Mouse (Mus musculus) heart, embryonic 13.5 days (tissue): ENCODE measurements at regions not wholly inside any gene's neighbourhood (a gene's known extent, or its start where the extent isn't known, plus 50 kb on each side); places are given as distances from the start of the nearest gene placed in this dataset.

Source experiments
- ATAC-seq: fragments of 200-750 bp; cut with Nextera tagmentation; 2 replicates; pipeline ENCODE4 v1.8.0; 2017; ENCODE audit warnings: moderate TSS enrichment; ENCODE audit not compliant: insufficient number of reproducible peaks, low FRiP score, low TSS enrichment; ENCODE audit errors: extremely low read depth
- H3K27ac ChIP-seq: fragments of 300-500 bp; sonication (generic); replicated peaks from 2 replicates; pipeline ENCODE4 v1.5.1; 2015; ENCODE audit warnings: moderate library complexity, mild to moderate bottlenecking, inconsistent platforms
- H3K27me3 ChIP-seq: fragments of 300-500 bp; sonication (generic); replicated peaks from 2 replicates; pipeline ENCODE4 v1.6.1; 2015; ENCODE audit warnings: mild to moderate bottlenecking, inconsistent platforms
- H3K36me3 ChIP-seq: fragments of 300-500 bp; sonication (generic); 2 replicates; pipeline ENCODE4 v1.6.1; 2015; ENCODE audit warnings: mild to moderate bottlenecking, inconsistent platforms
- H3K4me1 ChIP-seq: fragments of 300-500 bp; sonication (generic); 2 replicates; pipeline ENCODE4 v1.6.1; 2015; ENCODE audit warnings: inconsistent platforms
- H3K4me2 ChIP-seq: fragments of 300-500 bp; sonication (generic); 2 replicates; pipeline ENCODE4 v1.6.1; 2015; ENCODE audit warnings: inconsistent platforms, mild to moderate bottlenecking, moderate library complexity
- H3K4me3 ChIP-seq: fragments of 300-500 bp; sonication (generic); 2 replicates; pipeline ENCODE4 v1.5.1; 2015; ENCODE audit warnings: moderate library complexity, mild to moderate bottlenecking, inconsistent platforms
- H3K9ac ChIP-seq: fragments of 300-500 bp; sonication (generic); 2 replicates; pipeline ENCODE4 v1.6.1; 2015; ENCODE audit warnings: inconsistent platforms, mild to moderate bottlenecking, moderate library complexity
- H3K9me3 ChIP-seq: fragments of 300-500 bp; sonication (generic); 2 replicates; pipeline ENCODE4 v1.6.1; 2016; ENCODE audit warnings: inconsistent platforms
- WGBS: fragments of 180-500 bp; shearing (Covaris S2); methylation state at CpG from one replicate; pipeline ENCODE4 v1.1.7; 2015; ENCODE audit warnings: mixed read lengths; 5-methylcytosine and 5-hydroxymethylcytosine counted together

- 74% methylated on average over 1 of the region's 1 CpGs for WGBS
These were observed 369.5 kb upstream of the Nrp1 start for GRCm38 (mm10) chr8:127988887-127989286.

GRCm38 (mm10) chr8:127994898-127995297 lies 363.5 kb upstream of the Nrp1 start:
- Histone ChIP-seq H3K27ac (no peak overlapping the region), H3K4me2 (no peak overlapping the region), H3K36me3 (no peaks in the 10 kb centered on the region), H3K9ac (no peak overlapping the region), H3K4me3 (no peak overlapping the region), H3K4me1 (no peaks in the 10 kb centered on the region), H3K9me3 (no peaks in the 10 kb centered on the region), H3K27me3 (no peaks in the 10 kb centered on the region)
- ATAC-seq, result no peak
- 85% methylated on average over 1 of the region's 1 CpGs for WGBS

More at GRCm38 (mm10) chr8:127988887-127989286, 369.5 kb upstream of the Nrp1 start:
- no peak overlapping the region for H3K9ac ChIP-seq
- no peak overlapping the region for H3K4me3 ChIP-seq
- no peaks in the 10 kb centered on the region for H3K27me3 ChIP-seq
- no peak overlapping the region for H3K4me2 ChIP-seq
- H3K9me3 ChIP-seq, result no peaks in the 10 kb centered on the region
- no peak for ATAC-seq
- no peak overlapping the region for H3K27ac ChIP-seq
- no peaks in the 10 kb centered on the region; the same call in 1 of the 2 replicates for H3K4me1 ChIP-seq
- H3K36me3 ChIP-seq, result no peaks in the 10 kb centered on the region

GRCm38 (mm10) chr8:127995490-127995889 lies 362.9 kb upstream of the Nrp1 start:
- Histone ChIP-seq H3K27me3 (no peaks in the 10 kb centered on the region), H3K9ac (no peak overlapping the region), H3K4me3 (no peak overlapping the region), H3K9me3 (no peaks in the 10 kb centered on the region), H3K4me1 (no peaks in the 10 kb centered on the region), H3K4me2 (no peak overlapping the region), H3K27ac (no peak overlapping the region), H3K36me3 (no peaks in the 10 kb centered on the region)
- no peak for ATAC-seq
- WGBS, result 62% methylated on average over 1 of the region's 1 CpGs

GRCm38 (mm10) chr8:128002386-128002785 lies 356.0 kb upstream of the Nrp1 start:
- Histone ChIP-seq H3K4me2 (no peak overlapping the region), H3K9me3 (no peaks in the 10 kb centered on the region), H3K36me3 (no peaks in the 10 kb centered on the region), H3K4me3 (no peak overlapping the region), H3K4me1 (peaks cover 15% of the 10 kb centered on the region), H3K27ac (no peak overlapping the region; the same call in 1 of the 2 replicates), H3K27me3 (no peaks in the 10 kb centered on the region), H3K9ac (no peak overlapping the region)
- 15% methylated on average over 2 of the region's 2 CpGs for WGBS
- no peak for ATAC-seq

- Histone ChIP-seq H3K9ac (no peak overlapping the region), H3K27me3 (no peaks in the 10 kb centered on the region), H3K36me3 (no peaks in the 10 kb centered on the region), H3K27ac (no peak overlapping the region; the same call in 1 of the 2 replicates), H3K9me3 (no peaks in the 10 kb centered on the region), H3K4me2 (no peak overlapping the region), H3K4me1 (peaks cover 15% of the 10 kb centered on the region), H3K4me3 (no peak overlapping the region)
- no peak for ATAC-seq
- WGBS, result 85% methylated on average over 1 of the region's 1 CpGs
These were observed 355.6 kb upstream of the Nrp1 start for GRCm38 (mm10) chr8:128002806-128003205.

- Histone ChIP-seq H3K27ac (no peak overlapping the region), H3K36me3 (no peaks in the 10 kb centered on the region), H3K9ac (no peak overlapping the region), H3K4me2 (no peak overlapping the region), H3K27me3 (no peaks in the 10 kb centered on the region), H3K9me3 (no peaks in the 10 kb centered on the region), H3K4me3 (no peak overlapping the region), H3K4me1 (peaks cover 15% of the 10 kb centered on the region)
- no peak for ATAC-seq
- WGBS, result 36% methylated on average over 1 of the region's 1 CpGs
These were observed 355.0 kb upstream of the Nrp1 start for GRCm38 (mm10) chr8:128003385-128003784.

GRCm38 (mm10) chr8:128003881-128004286 lies 354.5 kb upstream of the Nrp1 start:
- Histone ChIP-seq H3K27me3 (no peaks in the 10 kb centered on the region), H3K9me3 (no peaks in the 10 kb centered on the region), H3K36me3 (no peaks in the 10 kb centered on the region), H3K4me2 (no peak overlapping the region), H3K4me1 (peaks cover 15% of the 10 kb centered on the region), H3K4me3 (no peak overlapping the region), H3K9ac (no peak overlapping the region), H3K27ac (no peak overlapping the region)
- WGBS, result 74% methylated on average over 3 of the region's 3 CpGs
- ATAC-seq, result no peak

GRCm38 (mm10) chr8:128009393-128010010 lies 348.9 kb upstream of the Nrp1 start:
- H3K9me3 ChIP-seq, result no peaks in the 10 kb centered on the region
- no peak for ATAC-seq
- no peak overlapping the region for H3K4me2 ChIP-seq
- H3K4me1 ChIP-seq, result no peaks in the 10 kb centered on the region; the same call in 1 of the 2 replicates
- no peaks in the 10 kb centered on the region for H3K27me3 ChIP-seq
- no peak overlapping the region for H3K27ac ChIP-seq
- no peak overlapping the region for H3K9ac ChIP-seq
- 78% methylated on average over 6 of the region's 6 CpGs for WGBS
- H3K36me3 ChIP-seq, result no peaks in the 10 kb centered on the region
- H3K4me3 ChIP-seq, result no peak overlapping the region

- no peak for ATAC-seq
- Histone ChIP-seq H3K36me3 (no peaks in the 10 kb centered on the region), H3K4me1 (peaks cover 6% of the 10 kb centered on the region), H3K4me3 (no peak overlapping the region), H3K9ac (no peak overlapping the region), H3K4me2 (no peak overlapping the region), H3K27ac (no peak overlapping the region), H3K27me3 (no peaks in the 10 kb centered on the region), H3K9me3 (no peaks in the 10 kb centered on the region)
- WGBS, result 52% methylated on average over 8 of the region's 8 CpGs
These were observed 341.2 kb upstream of the Nrp1 start for GRCm38 (mm10) chr8:128017171-128017570.

- Histone ChIP-seq H3K4me1 (peaks cover 28% of the 10 kb centered on the region), H3K9ac (no peak overlapping the region), H3K4me2 (no peak overlapping the region), H3K36me3 (no peaks in the 10 kb centered on the region), H3K4me3 (no peak overlapping the region), H3K27me3 (no peaks in the 10 kb centered on the region), H3K27ac (peak overlapping the region; percentile 90), H3K9me3 (no peaks in the 10 kb centered on the region)
- WGBS, result 63% methylated on average over 2 of the region's 2 CpGs
- ATAC-seq, result no peak
These were observed 334.7 kb upstream of the Nrp1 start for GRCm38 (mm10) chr8:128023661-128024060.

- Histone ChIP-seq H3K36me3 (no peaks in the 10 kb centered on the region), H3K27me3 (no peaks in the 10 kb centered on the region), H3K4me2 (no peak overlapping the region), H3K4me3 (no peak overlapping the region), H3K9me3 (no peaks in the 10 kb centered on the region), H3K9ac (no peak overlapping the region; the same call in 1 of the 2 replicates), H3K4me1 (peaks cover 28% of the 10 kb centered on the region), H3K27ac (peak overlapping the region; percentile 90)
- 10% methylated on average over 2 of the region's 2 CpGs for WGBS
- ATAC-seq, result peak; percentile 43; the same call in 1 of the 2 replicates
These were observed 333.6 kb upstream of the Nrp1 start for GRCm38 (mm10) chr8:128024774-128025222.

GRCm38 (mm10) chr8:128025251-128025856 lies 333.1 kb upstream of the Nrp1 start:
- Histone ChIP-seq H3K4me2 (no peak overlapping the region; the same call in 1 of the 2 replicates), H3K4me1 (peaks cover 33% of the 10 kb centered on the region), H3K36me3 (no peaks in the 10 kb centered on the region), H3K4me3 (no peak overlapping the region), H3K27me3 (no peaks in the 10 kb centered on the region), H3K9me3 (no peaks in the 10 kb centered on the region), H3K27ac (peak overlapping the region; percentile 90), H3K9ac (no peak overlapping the region; the same call in 1 of the 2 replicates)
- 41% methylated on average over 7 of the region's 7 CpGs for WGBS
- peak; percentile 70; the same call in 1 of the 2 replicates for ATAC-seq
